Mouse (Mus musculus) cerebellum, adult 2 months (tissue): Measurements from ENCODE around the gene Dock4. TPM values are rescaled to one million over a fixed set of nuclear protein-coding genes. Genes with fewer than 3 reads are reported as not detected.

Source experiments
- DNase-seq, 2 experiments: peaks; one replicate each; pipeline ENCODE4 v3.0.0; 2021
- H3K27ac ChIP-seq: fragments of 200-500 bp; 2 replicates; pipeline ENCODE4 v1.5.1; 2012; ENCODE audit warnings: low read length, control low read depth, inconsistent platforms; ENCODE audit not compliant: insufficient read depth
- H3K27me3 ChIP-seq: fragments of 200-500 bp; 2 replicates; pipeline ENCODE4 v1.6.1; 2012; ENCODE audit warnings: inconsistent platforms, mild to moderate bottlenecking, low read length, moderate library complexity; ENCODE audit not compliant: control insufficient read depth, insufficient read depth
- H3K4me1 ChIP-seq: fragments of 200-500 bp; 2 replicates; pipeline ENCODE4 v1.6.1; 2011; ENCODE audit warnings: low read length; ENCODE audit not compliant: control insufficient read depth, insufficient read depth
- H3K4me3 ChIP-seq: fragments of 200-500 bp; replicated peaks from 2 replicates; pipeline ENCODE3; 2011; ENCODE audit warnings: mild to moderate bottlenecking, low read depth, low read length, control low read depth; ENCODE audit not compliant: insufficient read depth
- CTCF ChIP-seq: fragments of 200-500 bp; IDR thresholded peaks from 2 replicates; pipeline ENCODE4 v1.5.1; 2011; ENCODE audit warnings: low read depth, mild to moderate bottlenecking, control low read depth, low read length, moderate library complexity, borderline replicate concordance; ENCODE audit not compliant: insufficient read depth
- POLR2A ChIP-seq: fragments of 200-500 bp; IDR thresholded peaks from 2 replicates; pipeline ENCODE4 v1.6.1; 2011; ENCODE audit warnings: low read length, control low read depth, borderline replicate concordance; ENCODE audit not compliant: insufficient read depth
- WGBS: fragments of 180-500 bp; shearing (Covaris S2); methylation state at CpG from one replicate; pipeline ENCODE4 v1.1.7; 2018; 5-methylcytosine and 5-hydroxymethylcytosine counted together
- polyA plus RNA-seq: library from polyadenylated mRNA; depleted of rRNA; stranded (reverse); fragments of >200 nt; gene quantifications from 2 replicates; pipeline ENCODE4 v1.2.3, GENCODE M21; 2012

Gene Dock4
- polyA plus RNA-seq, 1 experiment: 35.6 TPM

DNA sequence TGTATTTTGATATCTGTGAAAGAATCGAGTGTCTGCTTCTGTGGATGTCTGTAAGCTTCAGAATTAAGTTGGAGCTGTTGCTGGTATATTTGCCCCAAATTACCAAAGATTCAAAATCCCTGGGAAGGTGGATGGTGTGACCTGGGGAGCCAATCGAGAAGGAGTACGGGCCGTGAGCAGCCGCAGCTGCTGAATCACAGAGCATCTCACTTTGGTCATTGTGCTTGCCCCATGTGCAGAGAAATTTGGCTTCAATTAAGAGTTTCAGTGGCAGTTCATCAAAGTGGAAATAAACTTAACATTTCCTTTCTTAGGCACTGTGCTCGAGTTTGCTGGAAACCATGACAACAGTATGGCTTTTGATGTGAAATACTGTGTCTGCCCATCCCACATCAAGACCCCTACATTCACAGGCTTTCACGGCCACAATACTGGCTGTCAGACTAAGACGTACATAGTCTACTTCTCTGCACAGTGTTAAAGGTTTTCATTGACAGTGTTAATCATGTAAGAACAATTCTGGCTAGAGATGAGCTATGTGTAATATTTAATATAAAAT, 321.6 kb downstream of the Dock4 start:
- Histone ChIP-seq H3K27me3 (no peaks in the 10 kb centered on the region), H3K4me1 (no peaks in the 10 kb centered on the region), H3K4me3 (no peak overlapping the region), H3K27ac (no peak overlapping the region)
- WGBS: 58% methylated on average over 8 of the region's 8 CpGs
- DNase-seq: no peak
- TF ChIP-seq POLR2A (no peak), CTCF (no peak)

DNA sequence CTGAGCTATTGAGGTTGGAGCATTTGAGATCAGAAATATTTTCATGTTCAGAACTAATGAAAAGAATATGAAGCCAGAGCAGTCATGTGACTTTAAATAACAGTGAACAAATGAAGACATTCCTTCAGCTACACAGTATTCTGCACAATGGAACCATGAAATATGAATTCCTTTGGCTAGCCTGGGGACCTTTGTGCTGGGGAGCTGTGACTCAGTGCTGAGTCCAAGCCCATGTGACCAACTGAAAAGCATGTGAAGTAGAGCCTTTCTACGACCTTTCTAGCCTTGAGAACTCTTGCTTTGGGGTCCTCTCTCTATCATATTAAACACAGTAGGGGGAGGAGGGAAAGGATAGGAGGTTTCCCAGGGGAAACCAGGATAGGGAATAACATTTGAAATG, 327.3 kb downstream of the Dock4 start:
- Histone ChIP-seq H3K27ac (no peak overlapping the region), H3K4me3 (no peak overlapping the region), H3K27me3 (no peaks in the 10 kb centered on the region), H3K4me1 (no peaks in the 10 kb centered on the region)
- TF ChIP-seq CTCF (no peak), POLR2A (no peak)
- 90% methylated on average over 1 of the region's 1 CpGs for WGBS
- no peak for DNase-seq

DNA sequence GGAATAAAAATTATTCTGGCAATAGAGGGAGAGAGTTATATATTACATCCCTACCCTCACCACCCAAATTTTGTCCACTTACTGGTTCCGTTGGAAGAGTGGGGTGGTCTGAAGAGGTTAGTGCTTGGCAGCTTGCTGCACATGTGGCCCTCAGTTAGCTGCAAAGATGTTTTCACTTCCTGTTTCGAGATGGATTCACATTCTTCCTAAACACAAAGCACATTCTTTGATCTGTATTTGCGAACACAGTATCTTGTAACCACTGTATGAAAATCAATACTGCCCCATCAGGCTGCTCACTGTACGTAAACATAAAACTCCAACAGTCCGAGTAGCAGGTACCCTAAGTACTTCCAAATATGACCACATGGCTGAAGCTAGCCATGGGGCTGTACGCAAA, 335.8 kb downstream of the Dock4 start:
- H3K27me3 ChIP-seq: no peaks in the 10 kb centered on the region
- TF ChIP-seq CTCF (no peak), POLR2A (no peak)
- no peak overlapping the region for H3K4me3 ChIP-seq
- no peaks in the 10 kb centered on the region for H3K4me1 ChIP-seq
- H3K27ac ChIP-seq: no peak overlapping the region
- 90% methylated on average over 6 of the region's 6 CpGs for WGBS
- no peak for DNase-seq

DNA sequence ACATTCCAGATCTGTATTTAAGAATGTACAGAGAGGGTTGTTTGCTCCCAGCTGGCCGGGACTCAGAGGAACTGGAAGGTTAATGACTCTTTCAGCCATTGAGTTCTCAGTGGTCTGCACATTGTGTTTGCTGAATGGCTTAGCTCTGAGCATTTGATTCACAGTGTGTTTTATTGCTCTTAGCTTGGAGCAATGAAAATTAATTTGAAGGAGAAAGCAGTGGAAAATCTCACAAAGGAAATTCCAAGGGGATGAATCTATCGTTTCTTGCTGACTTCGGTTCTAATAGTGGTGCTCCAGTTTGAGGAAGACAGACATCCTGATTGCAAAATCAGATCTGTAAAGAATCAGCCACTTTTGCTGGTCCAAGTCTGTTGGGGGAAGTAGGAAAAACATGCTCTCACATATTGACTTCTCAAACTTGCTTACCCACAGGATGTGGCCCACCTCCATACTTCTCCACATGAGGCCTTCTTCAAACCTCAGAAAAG, 342.9 kb downstream of the Dock4 start:
- WGBS: 80% methylated on average over 3 of the region's 3 CpGs
- no peak overlapping the region; the same call in 1 of the 2 replicates for H3K27ac ChIP-seq

DNA sequence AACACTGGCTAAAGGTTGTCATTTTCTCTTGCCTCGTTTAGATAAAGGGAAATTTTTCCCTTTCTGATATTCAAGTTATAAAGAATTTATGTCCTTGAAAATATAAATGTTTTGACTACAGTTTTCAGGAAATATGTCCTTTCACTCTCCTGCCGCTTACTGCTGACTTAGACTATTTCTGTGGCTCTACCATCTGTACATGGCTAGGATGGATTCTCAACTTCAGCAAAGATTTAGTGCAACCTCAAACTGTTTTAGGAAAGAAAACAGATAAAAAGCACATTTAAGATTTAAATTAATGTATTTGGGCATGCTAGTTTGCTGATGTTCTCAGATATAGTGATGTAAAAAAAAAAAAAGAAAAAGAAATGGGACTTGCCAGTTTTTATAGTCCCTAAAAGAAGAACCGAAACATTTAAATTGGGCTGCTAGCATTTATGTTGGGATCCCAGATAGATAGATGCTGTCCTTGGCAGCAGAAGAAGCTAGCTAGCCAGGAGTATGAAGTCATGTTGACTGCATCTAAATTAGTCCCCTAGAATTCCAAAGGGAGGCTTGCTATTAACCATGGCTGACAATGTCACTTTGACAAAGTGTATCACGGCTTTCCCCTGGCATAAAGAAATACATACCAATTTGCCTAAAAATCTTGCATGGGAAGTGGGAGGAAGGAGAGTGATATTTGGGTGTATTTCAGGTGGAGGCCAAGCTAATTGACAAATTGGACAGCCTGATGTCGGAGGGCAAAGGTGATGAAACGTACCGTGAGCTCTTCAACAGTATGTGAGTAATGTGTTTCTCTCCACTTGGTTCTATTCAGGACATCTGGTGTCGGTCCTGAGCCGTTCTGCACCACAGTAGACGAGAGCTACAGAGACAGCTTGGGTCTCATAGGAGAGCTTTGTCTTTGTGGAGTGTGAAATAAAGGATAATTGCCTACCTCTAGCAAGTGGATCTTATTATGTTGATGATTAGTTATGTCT, 343.9 kb downstream of the Dock4 start:
- TF ChIP-seq POLR2A (no peak), CTCF (no peak)
- Histone ChIP-seq H3K27ac (no peak overlapping the region), H3K4me3 (no peak overlapping the region), H3K27me3 (no peaks in the 10 kb centered on the region), H3K4me1 (peaks cover 8% of the 10 kb centered on the region; the same call in 1 of the 2 replicates)
- DNase-seq: peak; percentile 38 to 54
- 37% methylated on average over 10 of the region's 10 CpGs for WGBS

More for the DNA sequence above, 342.9 kb downstream of the Dock4 start:
- no peaks in the 10 kb centered on the region for H3K27me3 ChIP-seq
- no peak overlapping the region for H3K4me3 ChIP-seq
- peaks cover 8% of the 10 kb centered on the region; the same call in 1 of the 2 replicates for H3K4me1 ChIP-seq
- no peak for DNase-seq
- TF ChIP-seq CTCF: no peak
- TF ChIP-seq POLR2A: no peak

DNA sequence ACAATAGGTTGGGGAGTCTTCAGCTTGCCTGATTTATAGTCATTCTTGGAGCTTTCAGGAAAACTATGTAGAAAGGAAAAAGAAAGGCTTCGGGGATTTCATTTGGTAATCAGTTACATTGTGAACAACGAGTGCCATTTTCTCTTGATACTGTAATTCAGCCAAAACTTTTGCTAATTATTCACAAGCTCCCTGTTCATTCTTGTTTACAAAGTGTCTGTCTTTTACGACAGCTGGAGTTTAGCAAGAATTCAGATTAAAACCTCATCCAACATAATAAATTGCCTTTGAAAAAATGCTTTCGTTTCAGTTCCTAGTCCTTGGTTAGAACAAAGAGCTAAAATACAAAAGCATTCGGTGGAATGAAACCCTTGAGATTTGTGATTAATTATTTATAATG, 345.5 kb downstream of the Dock4 start:
- no peak for TF ChIP-seq CTCF
- no peak for TF ChIP-seq POLR2A
- Histone ChIP-seq H3K4me3 (no peak overlapping the region), H3K4me1 (peaks cover 8% of the 10 kb centered on the region; the same call in 1 of the 2 replicates), H3K27ac (no peak overlapping the region), H3K27me3 (no peaks in the 10 kb centered on the region)
- WGBS: 87% methylated on average over 5 of the region's 5 CpGs
- DNase-seq: no peak

DNA sequence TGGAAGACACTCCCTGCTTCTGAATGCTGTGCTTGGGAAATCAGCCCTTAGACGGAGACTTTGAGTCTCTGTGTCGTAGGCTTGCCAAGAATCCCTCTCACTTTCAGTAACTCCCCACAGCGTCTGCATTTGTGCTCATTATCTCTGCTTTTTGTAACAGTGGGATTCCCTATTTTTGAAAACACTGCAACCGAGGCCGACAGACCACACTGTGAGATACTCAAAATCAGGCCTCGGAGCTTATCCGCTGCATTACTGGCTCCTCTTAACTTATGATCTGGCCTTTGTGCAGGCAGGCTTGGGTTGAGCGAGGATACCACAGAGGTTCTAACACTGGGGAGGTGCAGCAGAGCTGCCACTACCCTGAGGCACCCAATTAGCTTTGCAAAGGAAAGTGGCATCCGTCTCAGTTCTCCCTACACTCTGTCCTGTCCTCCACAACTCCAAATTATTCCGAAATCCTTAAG, 346.5 kb downstream of the Dock4 start:
- no peak overlapping the region for H3K4me3 ChIP-seq
- H3K27ac ChIP-seq: no peak overlapping the region
- WGBS: 35% methylated on average over 10 of the region's 10 CpGs
- DNase-seq: peak in 1 of 2 experiments; percentile 42
- no peaks in the 10 kb centered on the region for H3K27me3 ChIP-seq
- H3K4me1 ChIP-seq: peaks cover 8% of the 10 kb centered on the region; the same call in 1 of the 2 replicates
- TF ChIP-seq POLR2A (no peak), CTCF (no peak)
